Mouse (Mus musculus) C2C12 (cell line): ENCODE measurements around the gene Tspan14.

Experiments
- CEBPB ChIP-seq: IDR thresholded peaks from one replicate; pipeline ENCODE4 v1.6.1; 2011; ENCODE audit warnings: low read depth, mild to moderate bottlenecking, control low read depth, moderate library complexity
- CTCF ChIP-seq: IDR thresholded peaks from one replicate; pipeline ENCODE4 v1.5.1; 2011; ENCODE audit not compliant: control insufficient read depth, insufficient read depth, insufficient read length
- FOSL1 ChIP-seq: IDR thresholded peaks from one replicate; pipeline ENCODE4 v1.8.0; 2011; ENCODE audit warnings: mild to moderate bottlenecking, low read length; ENCODE audit not compliant: poor library complexity, insufficient read depth, severe bottlenecking
- MAX ChIP-seq: IDR thresholded peaks from one replicate; pipeline ENCODE4 v1.6.1; 2011; ENCODE audit warnings: mild to moderate bottlenecking, control low read depth
- MYOD1 ChIP-seq: IDR thresholded peaks from one replicate; pipeline ENCODE4 v1.6.1; 2011; ENCODE audit warnings: low read depth; ENCODE audit not compliant: control insufficient read depth, insufficient read length
- MYOG ChIP-seq: IDR thresholded peaks from one replicate; pipeline ENCODE4 v1.6.1; 2011; ENCODE audit not compliant: control insufficient read depth, insufficient read length; ENCODE audit errors: extremely low read depth
- USF1 ChIP-seq: IDR thresholded peaks from one replicate; pipeline ENCODE4 v1.6.1; 2011; ENCODE audit warnings: low read depth, mild to moderate bottlenecking, control low read depth, moderate library complexity

- no peak for TF ChIP-seq CTCF
- no peak for TF ChIP-seq MAX
- TF ChIP-seq MYOD1, result no peak
- TF ChIP-seq MYOG, result no peak
- TF ChIP-seq USF1, result no peak
- TF ChIP-seq FOSL1, result no peak
- TF ChIP-seq CEBPB, result no peak
Measured at GRCm38 (mm10) chr14:40964214-40964610, 2.4 kb downstream of the Tspan14 start.
